Mouse (Mus musculus) liver, embryonic 15.5 days (tissue): Measurements from ENCODE around the gene Adcy4. TPM values are rescaled to one million over a fixed set of nuclear protein-coding genes. Genes with fewer than 3 reads are reported as not detected.

ENCODE experiments used
- ATAC-seq: fragments of 200-750 bp; cut with Nextera tagmentation; 2 replicates; pipeline ENCODE4 v1.8.0; 2017; ENCODE audit warnings: moderate number of reproducible peaks, mild to moderate bottlenecking, moderate library complexity; ENCODE audit not compliant: insufficient read depth
- H3K27ac ChIP-seq: fragments of 300-500 bp; sonication (generic); replicated peaks from 2 replicates; pipeline ENCODE4 v1.5.1; 2015; ENCODE audit warnings: mild to moderate bottlenecking, inconsistent platforms
- H3K27me3 ChIP-seq: fragments of 300-500 bp; sonication (generic); 2 replicates; pipeline ENCODE4 v1.6.1; 2015; ENCODE audit warnings: mild to moderate bottlenecking, inconsistent platforms
- H3K36me3 ChIP-seq: fragments of 300-500 bp; sonication (generic); replicated peaks from 2 replicates; pipeline ENCODE4 v1.6.1; 2015; ENCODE audit warnings: moderate library complexity, mild to moderate bottlenecking, inconsistent platforms
- H3K4me1 ChIP-seq: fragments of 300-500 bp; sonication (generic); replicated peaks from 2 replicates; pipeline ENCODE4 v1.6.1; 2015; ENCODE audit warnings: inconsistent platforms
- H3K4me2 ChIP-seq: fragments of 300-500 bp; sonication (generic); 2 replicates; pipeline ENCODE4 v1.6.1; 2015; ENCODE audit warnings: moderate library complexity, mild to moderate bottlenecking, inconsistent platforms
- H3K4me3 ChIP-seq: fragments of 300-500 bp; sonication (generic); replicated peaks from 2 replicates; pipeline ENCODE4 v1.5.1; 2015; ENCODE audit warnings: mild to moderate bottlenecking, inconsistent platforms
- H3K9ac ChIP-seq: fragments of 300-500 bp; sonication (generic); 2 replicates; pipeline ENCODE4 v1.6.1; 2015; ENCODE audit warnings: moderate library complexity, mild to moderate bottlenecking, inconsistent platforms
- H3K9me3 ChIP-seq: fragments of 300-500 bp; sonication (generic); replicated peaks from 2 replicates; pipeline ENCODE4 v1.6.1; 2016; ENCODE audit warnings: inconsistent platforms
- WGBS: fragments of 180-500 bp; shearing (Covaris S2); methylation state at CpG from one replicate; pipeline ENCODE4 v1.1.7; 2015; ENCODE audit warnings: mixed read lengths; ENCODE audit not compliant: insufficient replicate concordance; 5-methylcytosine and 5-hydroxymethylcytosine counted together
- polyA plus RNA-seq: library from polyadenylated mRNA; unstranded; fragments of >200 nt; fragmentation: Nextera tagmentation; extraction: Ambion mirVana; gene quantifications from 2 replicates; pipeline ENCODE4 v1.2.1, GENCODE M21; 2015

Adcy4 gene
- polyA plus RNA-seq, 1 experiment from 2014 or later: 1.4 TPM

DNA sequence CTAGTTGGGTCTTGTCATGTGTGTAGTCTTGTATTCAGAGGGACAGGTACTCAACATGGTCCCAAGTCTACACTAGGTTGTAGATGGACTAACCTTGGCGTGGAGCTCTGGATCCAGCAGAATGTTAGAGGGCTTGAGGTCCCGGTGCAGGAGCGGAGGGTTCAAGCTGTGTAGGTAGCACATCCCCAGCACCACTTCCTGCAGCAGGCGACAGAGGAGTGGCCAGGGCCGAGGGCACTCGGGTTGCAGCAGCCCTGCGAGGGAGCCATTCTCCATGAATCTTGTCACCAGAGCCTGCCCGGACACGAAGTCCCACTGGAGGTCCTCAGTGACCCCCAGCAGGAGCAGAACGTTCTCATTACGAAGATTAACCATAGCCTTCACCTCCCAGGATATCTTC, 3.8 kb upstream of the Adcy4 start:
- H3K4me1 ChIP-seq: peaks cover 17% of the 10 kb centered on the region
- 39% methylated on average over 11 of the region's 11 CpGs for WGBS
- H3K9ac ChIP-seq: 0 out of 2 replicates have a peak overlapping the region, but pooled peaks have one; percentile 35
- H3K9me3 ChIP-seq: no peaks in the 10 kb centered on the region
- no peak for ATAC-seq
- H3K27ac ChIP-seq: no peak overlapping the region
- peak overlapping the region; percentile 88 for H3K4me2 ChIP-seq
- no peaks in the 10 kb centered on the region for H3K36me3 ChIP-seq
- H3K27me3 ChIP-seq: peaks cover 40% of the 10 kb centered on the region
- H3K4me3 ChIP-seq: peak overlapping the region; percentile 59

DNA sequence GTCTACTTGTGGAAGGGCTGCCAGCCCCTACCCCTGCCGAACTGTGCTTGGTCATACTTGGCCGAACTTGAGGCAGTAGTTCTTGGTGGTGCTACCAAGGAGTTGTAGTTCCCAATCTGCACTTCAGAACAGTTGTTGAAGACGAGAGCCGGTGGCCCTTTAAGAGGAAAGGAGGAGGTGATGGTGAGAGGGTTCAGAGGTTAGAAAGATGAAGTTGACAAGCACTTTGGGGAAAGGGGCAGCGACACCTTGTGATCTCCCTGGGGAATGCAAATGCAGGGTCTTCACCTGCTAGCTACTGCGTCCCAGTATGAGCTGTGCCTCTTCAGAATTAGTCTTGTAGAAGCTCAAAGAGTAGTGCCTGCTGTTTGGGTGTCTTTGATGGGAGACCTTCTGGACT, 1.3 kb upstream of the Adcy4 start:
- Histone ChIP-seq H3K4me1 (peaks cover 27% of the 10 kb centered on the region), H3K4me3 (no peak overlapping the region), H3K36me3 (no peaks in the 10 kb centered on the region), H3K27ac (no peak overlapping the region), H3K4me2 (no peak overlapping the region), H3K9me3 (no peaks in the 10 kb centered on the region), H3K9ac (no peak overlapping the region), H3K27me3 (peaks cover 52% of the 10 kb centered on the region)
- WGBS: 36% methylated on average over 6 of the region's 6 CpGs
- no peak for ATAC-seq

DNA sequence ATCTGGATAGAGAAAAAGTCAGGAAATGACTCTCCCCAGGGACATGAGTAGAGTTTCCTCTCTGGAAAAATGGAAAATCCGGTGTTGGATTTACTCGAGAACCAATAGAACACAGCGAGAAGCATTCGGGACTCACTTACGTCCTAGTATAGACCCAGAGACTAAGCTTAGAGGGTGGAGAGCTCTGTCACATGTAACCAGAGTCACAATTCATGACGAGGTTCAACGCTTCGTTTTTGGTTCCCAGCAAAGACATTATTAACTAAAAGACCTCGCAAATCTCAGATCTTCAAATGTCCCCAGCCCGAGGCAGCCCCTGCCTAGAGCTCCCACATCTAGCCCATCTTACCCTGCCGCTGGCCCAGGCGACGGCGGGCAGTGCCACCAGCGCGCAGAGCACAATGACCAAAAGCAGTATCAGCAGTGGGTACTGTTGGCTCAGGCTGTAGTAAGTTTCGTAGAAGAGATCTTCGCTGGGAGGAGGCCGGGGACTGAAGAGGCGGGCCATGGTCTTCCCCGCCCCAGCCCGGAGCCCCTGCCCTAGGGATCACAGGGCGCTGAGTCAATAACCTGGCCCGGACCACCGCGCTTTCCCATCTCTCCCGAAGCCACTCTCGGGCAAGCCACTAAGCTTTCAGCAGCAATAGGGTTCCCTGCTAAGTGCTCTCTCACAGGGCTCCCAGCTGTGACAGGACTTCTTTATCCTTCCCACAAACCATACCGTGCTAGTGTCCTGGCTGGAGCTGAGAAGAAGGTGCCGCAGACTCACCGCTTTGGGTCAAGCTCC, 531 bp downstream of the Adcy4 start:
- no peaks in the 10 kb centered on the region for H3K9me3 ChIP-seq
- H3K36me3 ChIP-seq: no peaks in the 10 kb centered on the region
- no peak overlapping the region for H3K27ac ChIP-seq
- WGBS: 13% methylated on average over 31 of the region's 31 CpGs
- H3K4me1 ChIP-seq: peaks cover 22% of the 10 kb centered on the region
- peaks cover 55% of the 10 kb centered on the region for H3K27me3 ChIP-seq
- peak overlapping the region; percentile 29 for H3K4me3 ChIP-seq
- peak overlapping the region; percentile 48 for H3K4me2 ChIP-seq
- no peak for ATAC-seq
- no peak overlapping the region for H3K9ac ChIP-seq

DNA sequence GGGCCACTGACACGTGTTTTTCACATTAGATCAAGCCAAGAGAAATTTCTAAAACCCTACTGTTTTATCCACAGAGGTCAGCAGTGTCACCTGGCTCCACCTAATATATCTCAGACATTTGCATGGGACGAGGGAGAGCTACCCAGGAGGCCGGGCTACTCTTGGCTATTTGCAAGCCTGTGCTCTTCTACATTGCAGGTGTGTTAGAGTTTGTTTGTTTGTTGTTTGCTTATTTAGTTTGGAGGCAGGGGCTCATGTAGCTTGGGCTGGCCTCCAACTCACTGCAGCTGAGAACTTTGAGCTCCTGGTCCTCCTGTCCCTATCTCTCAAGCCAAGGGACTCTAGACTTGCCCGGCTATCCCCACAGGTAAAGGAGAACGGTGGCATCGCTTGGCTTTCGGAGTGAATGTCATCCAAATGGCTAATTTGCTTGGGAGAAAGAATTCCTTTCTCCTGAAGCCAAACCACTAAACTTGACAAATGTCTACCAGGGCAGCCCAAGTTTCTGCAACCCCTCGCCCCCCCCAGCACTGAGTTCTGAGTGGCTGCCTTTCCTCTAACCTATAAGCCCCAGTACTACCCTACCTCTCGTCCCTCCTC, 1.4 kb downstream of the Adcy4 start:
- 50% methylated on average over 9 of the region's 9 CpGs for WGBS
- Histone ChIP-seq H3K27ac (no peak overlapping the region), H3K4me2 (peak overlapping the region; percentile 25; the same call in 1 of the 2 replicates), H3K4me3 (no peak overlapping the region), H3K9me3 (no peaks in the 10 kb centered on the region), H3K27me3 (peaks cover 46% of the 10 kb centered on the region), H3K36me3 (no peaks in the 10 kb centered on the region), H3K4me1 (peaks cover 21% of the 10 kb centered on the region), H3K9ac (no peak overlapping the region)
- no peak for ATAC-seq

DNA sequence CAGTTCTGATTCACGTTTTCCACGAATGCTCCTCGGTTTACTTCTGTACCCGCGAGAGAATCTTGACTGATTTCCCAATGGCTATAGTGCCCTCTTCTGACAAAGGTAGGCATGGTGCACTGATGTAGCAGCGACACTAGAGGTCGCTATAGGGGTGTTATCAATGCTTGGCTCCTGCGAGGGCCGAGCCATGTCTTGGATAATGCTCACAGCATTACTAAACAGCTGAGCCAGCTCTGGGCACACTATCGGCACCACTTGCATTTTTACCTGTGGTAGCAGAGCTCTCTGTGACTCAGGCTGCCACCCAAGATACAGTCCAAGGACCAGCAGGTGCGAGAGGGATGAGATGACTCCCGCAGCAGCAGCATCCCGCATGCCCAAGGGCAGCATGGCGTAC, 2.6 kb downstream of the Adcy4 start:
- H3K4me3 ChIP-seq: no peak overlapping the region
- peaks cover 31% of the 10 kb centered on the region for H3K4me1 ChIP-seq
- H3K36me3 ChIP-seq: no peaks in the 10 kb centered on the region
- 16% methylated on average over 14 of the region's 14 CpGs for WGBS
- ATAC-seq: 0 out of 2 replicates have a peak, but pooled peaks have one; percentile 37
- H3K9me3 ChIP-seq: no peaks in the 10 kb centered on the region
- H3K27me3 ChIP-seq: peaks cover 40% of the 10 kb centered on the region
- peak overlapping the region; percentile 15; the same call in 1 of the 2 replicates for H3K4me2 ChIP-seq
- no peak overlapping the region for H3K27ac ChIP-seq
- no peak overlapping the region for H3K9ac ChIP-seq

DNA sequence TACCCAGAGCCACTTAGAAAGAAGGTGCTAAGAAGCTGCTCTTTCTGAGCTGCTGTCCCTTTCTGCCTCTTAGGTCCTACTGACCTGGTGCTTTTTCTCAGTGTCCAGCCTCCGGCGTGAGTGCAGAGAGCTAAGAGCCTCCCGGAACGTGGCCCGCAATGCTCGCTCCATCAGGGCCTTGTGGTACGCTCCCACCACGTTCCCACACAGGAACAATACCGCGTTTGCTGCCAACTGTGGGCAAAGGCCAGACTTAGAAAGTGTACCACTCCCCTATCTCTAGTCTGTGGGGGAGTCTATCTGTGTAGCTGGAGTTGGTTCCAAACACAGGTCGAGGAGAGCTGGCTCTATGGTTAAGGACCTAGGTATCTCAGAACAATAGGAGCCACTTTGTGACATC, 3.2 kb downstream of the Adcy4 start:
- Histone ChIP-seq H3K36me3 (no peaks in the 10 kb centered on the region), H3K9me3 (no peaks in the 10 kb centered on the region), H3K4me2 (no peak overlapping the region), H3K9ac (no peak overlapping the region), H3K27ac (no peak overlapping the region), H3K27me3 (peaks cover 40% of the 10 kb centered on the region), H3K4me3 (no peak overlapping the region), H3K4me1 (peaks cover 33% of the 10 kb centered on the region)
- ATAC-seq: no peak
- 62% methylated on average over 11 of the region's 11 CpGs for WGBS

DNA sequence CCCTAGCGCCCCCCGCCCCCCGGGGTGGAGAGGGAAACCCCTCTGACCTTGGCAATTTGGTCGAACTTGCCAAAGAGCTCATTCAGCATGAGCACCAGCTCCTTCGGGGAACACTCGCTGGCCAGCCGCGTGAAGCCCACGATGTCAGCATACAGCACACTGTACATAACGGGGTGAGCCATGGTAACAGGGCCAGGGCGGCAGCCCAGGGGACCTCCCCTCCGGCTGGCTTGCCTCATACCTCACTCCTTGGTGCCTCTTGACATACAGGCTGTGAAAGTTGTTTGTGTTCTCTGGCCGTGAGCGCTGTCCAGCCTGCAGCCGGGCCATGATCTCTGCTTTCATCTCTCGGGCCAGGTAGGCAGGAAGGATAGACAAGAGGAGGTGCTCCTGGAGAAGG, 4.2 kb downstream of the Adcy4 start:
- Histone ChIP-seq H3K27me3 (peaks cover 45% of the 10 kb centered on the region), H3K4me3 (no peak overlapping the region), H3K36me3 (no peaks in the 10 kb centered on the region), H3K9me3 (no peaks in the 10 kb centered on the region), H3K27ac (no peak overlapping the region), H3K9ac (no peak overlapping the region), H3K4me1 (peaks cover 33% of the 10 kb centered on the region), H3K4me2 (no peak overlapping the region)
- no peak for ATAC-seq
- 60% methylated on average over 16 of the region's 16 CpGs for whole genome bisulfite sequencing

DNA sequence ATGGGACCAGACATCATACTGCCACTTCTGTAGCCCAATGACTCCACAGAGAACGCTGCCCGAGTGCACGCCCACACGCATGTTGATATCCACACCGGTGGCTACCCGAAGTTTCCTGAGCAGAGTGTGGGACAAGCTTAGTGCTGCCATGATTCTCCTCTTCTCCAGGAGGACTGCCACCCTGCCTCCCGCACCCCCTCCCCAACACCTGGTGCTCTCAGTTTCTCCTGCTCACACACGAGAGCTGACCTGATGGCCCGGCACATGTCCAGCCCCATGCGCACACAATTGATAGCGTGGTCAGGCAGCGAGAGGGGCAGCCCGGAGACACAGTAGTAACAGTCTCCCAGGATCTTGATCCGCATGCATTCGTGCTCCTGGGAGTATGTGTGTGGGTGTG, 5.2 kb downstream of the Adcy4 start:
- Histone ChIP-seq H3K9ac (no peak overlapping the region), H3K4me2 (no peak overlapping the region), H3K36me3 (no peaks in the 10 kb centered on the region), H3K27me3 (peaks cover 41% of the 10 kb centered on the region), H3K9me3 (no peaks in the 10 kb centered on the region), H3K4me1 (peaks cover 33% of the 10 kb centered on the region), H3K4me3 (no peak overlapping the region), H3K27ac (no peak overlapping the region)
- 74% methylated on average over 15 of the region's 15 CpGs for WGBS
- no peak for ATAC-seq

DNA sequence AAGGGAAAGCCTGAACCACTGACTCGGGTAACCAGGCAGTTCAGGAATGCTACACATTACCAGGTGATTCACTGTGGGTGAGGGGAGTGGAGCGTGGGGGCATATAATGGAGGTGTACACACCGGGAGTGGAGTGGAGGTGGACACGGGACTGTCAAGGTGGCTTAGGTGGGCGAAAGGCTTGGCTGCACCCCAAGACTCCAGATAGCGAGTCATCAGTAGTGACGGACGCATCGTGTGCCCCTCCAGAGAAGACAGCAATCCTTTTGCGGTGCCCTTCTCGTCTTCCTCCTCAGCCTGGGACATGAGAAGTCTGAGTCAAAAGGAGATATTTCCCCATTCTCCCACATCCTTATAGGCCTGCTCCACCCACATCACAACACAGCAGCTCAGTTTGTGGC, 6.1 kb downstream of the Adcy4 start:
- Histone ChIP-seq H3K27ac (no peak overlapping the region), H3K36me3 (no peaks in the 10 kb centered on the region), H3K4me2 (no peak overlapping the region), H3K9ac (no peak overlapping the region), H3K27me3 (peaks cover 38% of the 10 kb centered on the region), H3K9me3 (no peaks in the 10 kb centered on the region), H3K4me1 (peaks cover 31% of the 10 kb centered on the region), H3K4me3 (no peak overlapping the region)
- WGBS: 70% methylated on average over 11 of the region's 11 CpGs
- ATAC-seq: no peak

DNA sequence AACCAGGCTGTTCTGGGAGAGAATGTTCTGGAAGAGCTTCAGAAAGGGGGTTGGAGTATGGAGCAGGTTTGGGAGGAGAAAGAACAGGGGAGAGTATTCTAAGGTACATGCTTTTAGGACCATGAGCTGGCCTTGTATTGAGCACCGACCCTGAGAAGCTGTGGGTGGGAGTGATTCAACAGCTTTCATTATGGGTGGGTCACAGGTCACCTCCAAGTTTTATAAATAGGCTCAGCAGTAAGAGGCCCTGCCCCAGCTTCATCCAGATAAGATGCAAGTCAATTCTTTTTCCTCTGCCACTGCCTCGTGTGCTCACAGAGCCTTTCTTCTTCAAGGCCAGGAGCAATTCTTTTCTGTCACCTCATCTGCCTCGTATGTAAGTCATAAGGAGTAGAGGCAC, 6.7 kb downstream of the Adcy4 start:
- 17% methylated on average over 3 of the region's 3 CpGs for WGBS
- no peak overlapping the region for H3K4me3 ChIP-seq
- H3K4me1 ChIP-seq: peaks cover 31% of the 10 kb centered on the region
- ATAC-seq: no peak
- H3K27ac ChIP-seq: no peak overlapping the region
- peaks cover 37% of the 10 kb centered on the region for H3K27me3 ChIP-seq
- no peak overlapping the region for H3K9ac ChIP-seq
- H3K36me3 ChIP-seq: no peaks in the 10 kb centered on the region
- H3K4me2 ChIP-seq: no peak overlapping the region
- no peaks in the 10 kb centered on the region for H3K9me3 ChIP-seq

DNA sequence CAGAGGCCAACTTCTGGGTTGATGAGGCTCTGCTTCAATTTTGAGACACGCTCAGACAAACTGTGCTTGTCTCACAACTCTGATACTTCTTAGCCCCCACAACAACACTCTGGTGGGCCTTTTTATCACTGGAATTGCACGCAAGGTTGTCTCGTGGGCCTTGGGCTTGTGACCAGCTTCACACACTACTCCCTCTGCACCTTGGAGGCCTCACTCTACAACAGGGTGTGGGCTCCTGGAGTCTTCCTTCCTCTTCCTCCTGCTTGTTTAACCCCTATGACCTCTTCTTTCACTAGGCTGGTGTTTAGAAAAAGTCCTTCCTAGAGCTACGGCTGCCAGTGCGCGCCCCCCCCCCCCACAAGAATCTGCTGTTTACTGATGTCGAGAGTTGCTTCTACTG, 7.2 kb downstream of the Adcy4 start:
- H3K4me1 ChIP-seq: peaks cover 29% of the 10 kb centered on the region

More for the DNA sequence above, 7.2 kb downstream of the Adcy4 start:
- Histone ChIP-seq H3K4me2 (no peak overlapping the region), H3K36me3 (no peaks in the 10 kb centered on the region), H3K4me3 (no peak overlapping the region), H3K9ac (no peak overlapping the region), H3K27ac (no peak overlapping the region), H3K9me3 (no peaks in the 10 kb centered on the region), H3K27me3 (peaks cover 34% of the 10 kb centered on the region)
- WGBS: 38% methylated on average over 7 of the region's 7 CpGs
- ATAC-seq: no peak
